Mouse (Mus musculus): ENCODE results near the gene Wipf1. TPM values are rescaled to one million over a fixed set of nuclear protein-coding genes. Genes with fewer than 3 reads are reported as not detected.

The Wipf1 gene
- polyA plus RNA-seq, 1 experiment, result 47.3 TPM

GRCm38 (mm10) chr2:73554389-73554788 is 24.9 kb upstream of the Wipf1 start:
- no peak for TF ChIP-seq POLR2A (IDR thresholded peaks at IDR 0.05; ENCODE audit: borderline replicate concordance, control insufficient read depth, low read depth, low read length)
- no peak for TF ChIP-seq CTCF (IDR thresholded peaks at IDR 0.05; ENCODE audit: control insufficient read depth, insufficient read depth, low read length)
- no peak overlapping the region; the same call in 1 of the 2 replicates for H3K27ac ChIP-seq (ENCODE audit: control insufficient read depth, insufficient read depth, low read depth, low read length, poor library complexity)
- H3K4me1 ChIP-seq (ENCODE audit: control insufficient read depth, insufficient read depth, low read length), result peaks cover 3% of the 10 kb centered on the region
- 36% methylated on average over 3 of the region's 3 CpGs for WGBS
- H3K4me3 ChIP-seq (replicated peaks; ENCODE audit: control insufficient read depth, low read depth, low read length), result no peak overlapping the region

- H3K4me1 ChIP-seq (ENCODE audit: control insufficient read depth, insufficient read depth, low read length), result peaks cover 3% of the 10 kb centered on the region
- TF ChIP-seq POLR2A (IDR thresholded peaks at IDR 0.05; ENCODE audit: borderline replicate concordance, control insufficient read depth, low read depth, low read length) (no peak), CTCF (IDR thresholded peaks at IDR 0.05; ENCODE audit: control insufficient read depth, insufficient read depth, low read length) (no peak)
- no peak overlapping the region for H3K27ac ChIP-seq (ENCODE audit: control insufficient read depth, insufficient read depth, low read depth, low read length, poor library complexity)
- H3K4me3 ChIP-seq (replicated peaks; ENCODE audit: control insufficient read depth, low read depth, low read length), result no peak overlapping the region
- 77% methylated on average over 3 of the region's 3 CpGs for WGBS
These were observed 23.4 kb upstream of the Wipf1 start for GRCm38 (mm10) chr2:73552926-73553325.

GRCm38 (mm10) chr2:73550725-73551124 is 21.2 kb upstream of the Wipf1 start:
- peaks cover 5% of the 10 kb centered on the region for H3K4me1 ChIP-seq (ENCODE audit: control insufficient read depth, insufficient read depth, low read length)
- H3K4me3 ChIP-seq (replicated peaks; ENCODE audit: control insufficient read depth, low read depth, low read length), result no peak overlapping the region
- TF ChIP-seq CTCF (IDR thresholded peaks at IDR 0.05; ENCODE audit: control insufficient read depth, insufficient read depth, low read length) (no peak), POLR2A (IDR thresholded peaks at IDR 0.05; ENCODE audit: borderline replicate concordance, control insufficient read depth, low read depth, low read length) (no peak)
- WGBS, result 15% methylated on average over 6 of the region's 6 CpGs
- H3K27ac ChIP-seq (ENCODE audit: control insufficient read depth, insufficient read depth, low read depth, low read length, poor library complexity), result no peak overlapping the region

GRCm38 (mm10) chr2:73548542-73548941 is 19.0 kb upstream of the Wipf1 start:
- TF ChIP-seq POLR2A (IDR thresholded peaks at IDR 0.05; ENCODE audit: borderline replicate concordance, control insufficient read depth, low read depth, low read length) (no peak), CTCF (IDR thresholded peaks at IDR 0.05; ENCODE audit: control insufficient read depth, insufficient read depth, low read length) (no peak)
- Histone ChIP-seq H3K4me3 (replicated peaks; ENCODE audit: control insufficient read depth, low read depth, low read length) (no peak overlapping the region), H3K4me1 (ENCODE audit: control insufficient read depth, insufficient read depth, low read length) (peaks cover 3% of the 10 kb centered on the region), H3K27ac (ENCODE audit: control insufficient read depth, insufficient read depth, low read depth, low read length, poor library complexity) (peak overlapping the region; percentile 3; the same call in 1 of the 2 replicates)
- 12% methylated on average over 2 of the region's 2 CpGs for WGBS

GRCm38 (mm10) chr2:73547256-73547655 is 17.7 kb upstream of the Wipf1 start:
- H3K27ac ChIP-seq (ENCODE audit: control insufficient read depth, insufficient read depth, low read depth, low read length, poor library complexity), result no peak overlapping the region
- no peak for TF ChIP-seq CTCF (IDR thresholded peaks at IDR 0.05; ENCODE audit: control insufficient read depth, insufficient read depth, low read length)
- TF ChIP-seq POLR2A (IDR thresholded peaks at IDR 0.05; ENCODE audit: borderline replicate concordance, control insufficient read depth, low read depth, low read length), result no peak
- 28% methylated on average over 4 of the region's 4 CpGs for WGBS
- no peak overlapping the region for H3K4me3 ChIP-seq (replicated peaks; ENCODE audit: control insufficient read depth, low read depth, low read length)
- peaks cover 3% of the 10 kb centered on the region for H3K4me1 ChIP-seq (ENCODE audit: control insufficient read depth, insufficient read depth, low read length)

GRCm38 (mm10) chr2:73545556-73545955 is 16.0 kb upstream of the Wipf1 start:
- Histone ChIP-seq H3K4me1 (ENCODE audit: control insufficient read depth, insufficient read depth, low read length) (peaks cover 4% of the 10 kb centered on the region), H3K27ac (ENCODE audit: control insufficient read depth, insufficient read depth, low read depth, low read length, poor library complexity) (no peak overlapping the region), H3K4me3 (replicated peaks; ENCODE audit: control insufficient read depth, low read depth, low read length) (no peak overlapping the region)
- 76% methylated on average over 2 of the region's 2 CpGs for WGBS
- TF ChIP-seq POLR2A (IDR thresholded peaks at IDR 0.05; ENCODE audit: borderline replicate concordance, control insufficient read depth, low read depth, low read length) (no peak), CTCF (IDR thresholded peaks at IDR 0.05; ENCODE audit: control insufficient read depth, insufficient read depth, low read length) (no peak)

- peak overlapping the region; percentile 67; the same call in 1 of the 2 replicates for H3K27ac ChIP-seq (ENCODE audit: control insufficient read depth, insufficient read depth, low read depth, low read length, poor library complexity)
These were observed 11.1 kb upstream of the Wipf1 start for GRCm38 (mm10) chr2:73540450-73541162.

GRCm38 (mm10) chr2:73539697-73540096 is 10.2 kb upstream of the Wipf1 start:
- H3K4me1 ChIP-seq (ENCODE audit: control insufficient read depth, insufficient read depth, low read length), result peaks cover 2% of the 10 kb centered on the region
- WGBS, result 11% methylated on average over 1 of the region's 1 CpGs
- H3K4me3 ChIP-seq (replicated peaks; ENCODE audit: control insufficient read depth, low read depth, low read length), result no peak overlapping the region
- TF ChIP-seq CTCF (IDR thresholded peaks at IDR 0.05; ENCODE audit: control insufficient read depth, insufficient read depth, low read length) (no peak), POLR2A (IDR thresholded peaks at IDR 0.05; ENCODE audit: borderline replicate concordance, control insufficient read depth, low read depth, low read length) (no peak)
- no peak overlapping the region for H3K27ac ChIP-seq (ENCODE audit: control insufficient read depth, insufficient read depth, low read depth, low read length, poor library complexity)

More at GRCm38 (mm10) chr2:73540450-73541162, 11.1 kb upstream of the Wipf1 start:
- TF ChIP-seq CTCF (IDR thresholded peaks at IDR 0.05; ENCODE audit: control insufficient read depth, insufficient read depth, low read length) (no peak), POLR2A (IDR thresholded peaks at IDR 0.05; ENCODE audit: borderline replicate concordance, control insufficient read depth, low read depth, low read length) (no peak)
- WGBS, result 5% methylated on average over 16 of the region's 16 CpGs
- Histone ChIP-seq H3K4me3 (replicated peaks; ENCODE audit: control insufficient read depth, low read depth, low read length) (peak overlapping the region; percentile 58), H3K4me1 (ENCODE audit: control insufficient read depth, insufficient read depth, low read length) (peaks cover 2% of the 10 kb centered on the region)
